Mouse (Mus musculus): Measurements from ENCODE around the gene Dcaf6.

GRCm38 (mm10) chr1:165386525-165386923 is 73.8 kb downstream of the Dcaf6 start:
- TF ChIP-seq CTCF (IDR thresholded peaks at IDR 0.05; ENCODE audit: borderline replicate concordance, insufficient read depth, low read depth, low read length) (no peak), POLR2A (IDR thresholded peaks at IDR 0.05; ENCODE audit: borderline replicate concordance, insufficient read depth, low read length) (no peak)
